Mouse (Mus musculus) monocyte, adult 5-6 weeks (primary cell): ENCODE measurements around the gene Zmym5. TPM values are rescaled to one million over a fixed set of nuclear protein-coding genes. Genes with fewer than 3 reads are reported as not detected.
"Not testable (repeated sequence)": the region's sequence is repeated elsewhere in the genome, so short reads cannot be mapped to it uniquely, and the experiment has no call there.

Experiments
- ATAC-seq: fragments of 153-309, 156-312 bp; replicated peaks from 2 replicates; pipeline ENCODE4 v1.8.0; 2017; ENCODE audit warnings: mild to moderate bottlenecking; ENCODE audit not compliant: low TSS enrichment, insufficient number of reproducible peaks, severe bottlenecking, poor library complexity, low FRiP score
- total RNA-seq: library from RNA; stranded (forward); fragments of 200-1000, 200-491, 200-594 nt; gene quantifications from 3 replicates; pipeline ENCODE4 v1.2.3, GENCODE M21; 2017

The Zmym5 gene
- total RNA-seq, 1 experiment from 2014 or later, result 44.7 TPM

DNA sequence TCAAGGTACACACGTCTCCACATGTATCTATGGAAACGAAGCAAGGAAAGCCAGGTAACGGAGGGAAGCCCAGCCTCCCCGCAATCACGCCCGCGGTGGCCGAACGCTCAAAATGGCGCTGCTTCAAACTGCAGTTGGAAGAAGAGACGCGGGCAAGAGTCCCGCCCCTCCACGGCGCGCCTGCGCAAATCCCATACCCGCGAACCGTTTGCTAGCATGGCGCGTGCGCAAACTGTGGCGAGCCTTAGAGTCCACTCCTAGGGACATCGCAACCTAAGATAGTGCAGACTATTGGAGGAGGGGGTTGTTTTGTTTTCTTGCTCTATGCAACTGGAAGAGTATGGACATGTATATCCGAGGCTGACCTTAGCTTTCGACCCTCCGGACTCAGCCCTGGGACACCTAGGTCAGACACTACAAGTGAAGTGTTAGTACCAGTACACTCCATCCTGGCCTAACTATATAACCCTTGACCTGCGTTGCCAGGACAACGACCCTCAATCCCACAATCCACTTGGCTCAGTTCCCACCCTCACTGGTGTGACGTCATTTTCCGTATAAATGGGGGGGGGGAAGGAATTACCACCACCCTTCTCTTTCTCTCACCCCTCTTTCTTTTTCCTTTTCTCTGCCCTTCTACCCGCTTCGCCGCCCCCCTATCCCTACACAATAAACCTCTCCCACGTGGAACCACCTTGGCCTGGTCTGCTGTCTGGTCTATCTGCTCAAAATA, 33.1 kb downstream of the Zmym5 start, which contains the start of gene Pspc1:
Pspc1 (minus strand) TSS at position 117 of the 733 bp plus-strand sequence.
- peak; percentile 91 for ATAC-seq

DNA sequence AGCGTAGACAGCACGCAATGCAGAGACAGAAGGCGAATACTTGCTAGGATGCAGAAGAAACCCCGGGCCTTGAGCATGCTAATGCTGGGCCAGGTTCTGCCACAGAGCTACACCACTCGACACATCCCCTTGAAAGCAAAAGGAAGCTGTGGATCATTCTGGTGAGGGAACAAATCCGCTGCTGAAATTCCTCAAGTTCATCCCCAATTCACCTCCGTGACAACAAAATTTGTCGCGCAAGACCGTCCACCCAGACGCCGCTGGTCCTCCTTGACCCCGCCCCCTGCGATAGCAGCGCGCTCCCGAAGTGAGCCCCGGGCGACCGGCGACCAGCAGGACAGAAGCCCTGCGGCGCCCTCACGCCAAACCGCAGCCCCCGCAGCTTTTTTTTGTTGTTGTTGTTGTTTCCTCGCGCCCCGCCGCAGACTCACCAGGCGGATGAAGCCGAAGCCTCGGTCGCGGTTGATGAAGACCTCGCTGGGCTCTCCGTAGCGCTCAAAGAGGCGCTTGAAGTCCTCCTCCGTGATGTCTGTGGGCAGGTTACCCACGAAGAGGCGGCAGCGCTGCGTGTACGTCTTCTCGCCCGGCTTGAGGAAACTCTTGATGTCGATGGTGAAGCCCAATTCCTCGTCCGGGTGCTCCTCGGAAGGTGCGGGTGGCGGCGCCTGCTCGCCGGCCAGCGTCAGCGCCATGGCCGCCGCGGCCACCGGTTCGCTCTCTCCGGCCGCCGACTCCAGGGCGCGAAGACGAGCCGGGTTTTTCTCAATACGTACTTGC, 34.0 kb downstream of the Zmym5 start:
- ATAC-seq, result peak; percentile 29; the same call in 1 of the 2 replicates

DNA sequence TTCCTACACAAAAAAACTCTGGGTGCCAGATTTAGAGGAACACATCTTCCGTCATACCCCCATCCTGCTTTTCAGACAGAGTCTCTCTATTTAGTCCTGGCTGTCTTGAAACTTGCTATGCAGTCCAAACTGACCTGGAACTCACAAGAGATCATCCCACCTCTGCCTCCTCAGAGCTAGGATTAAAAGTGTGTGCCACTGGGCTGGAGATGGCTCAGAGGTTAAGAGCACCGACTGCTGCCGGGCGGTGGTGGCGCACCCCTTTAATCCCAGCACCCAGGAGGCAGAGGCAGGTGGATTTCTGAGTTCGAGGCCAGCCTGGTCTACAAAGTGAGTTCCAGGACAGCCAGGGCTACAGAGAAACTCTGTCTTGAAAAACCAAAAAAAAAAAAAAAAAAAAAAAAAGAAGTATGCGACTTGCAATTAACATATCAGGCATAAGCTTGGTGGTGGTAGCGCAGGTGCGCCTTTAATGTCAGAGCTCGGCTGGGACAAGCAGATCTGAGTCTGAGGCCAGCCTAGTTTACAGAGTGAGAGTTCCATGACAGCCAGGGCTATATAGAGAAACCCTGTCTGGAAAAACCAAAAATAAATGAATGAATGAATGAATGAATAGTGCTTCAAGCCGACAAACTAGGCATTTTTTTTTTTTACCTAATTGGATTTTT, 34.8 kb downstream of the Zmym5 start:
- ATAC-seq, result no peak

DNA sequence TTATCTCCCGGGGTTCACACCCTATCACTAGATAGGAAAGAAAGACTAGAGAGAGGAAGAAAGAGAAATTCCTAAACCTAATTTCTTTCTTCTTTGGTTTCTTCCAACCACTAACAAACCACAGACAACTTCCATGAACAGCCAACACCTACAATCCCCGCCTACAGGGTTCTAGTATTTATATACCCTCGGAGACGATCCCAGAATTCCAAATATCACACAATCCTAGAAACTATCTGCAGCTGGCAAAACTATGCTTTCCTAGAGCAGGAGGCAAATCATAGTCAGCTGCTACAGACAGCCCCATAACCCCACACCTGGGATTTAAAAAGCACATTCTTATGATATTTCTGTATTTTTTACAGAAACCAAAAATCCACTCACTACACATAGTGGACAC, 36.1 kb downstream of the Zmym5 start:
- no peak for ATAC-seq

DNA sequence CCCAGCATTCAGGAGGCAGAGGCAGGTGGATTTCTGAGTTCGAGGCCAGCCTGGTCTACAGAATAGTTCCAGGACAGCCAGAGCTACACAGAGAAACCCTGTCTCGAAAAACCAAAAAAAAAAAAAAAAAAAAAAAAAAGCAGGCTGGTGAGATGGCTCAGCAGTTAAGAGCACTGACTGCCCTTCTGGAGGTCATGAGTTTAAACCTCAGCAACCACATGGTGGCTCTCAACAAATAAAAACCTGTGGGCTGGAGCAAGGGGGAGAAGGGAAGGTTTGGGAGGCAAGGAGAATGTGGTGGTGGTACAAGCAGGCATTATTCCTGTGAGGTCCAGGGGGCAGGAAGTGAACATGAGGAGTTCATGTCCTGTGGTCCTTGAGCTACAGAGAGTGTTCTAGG, 45.1 kb downstream of the Zmym5 start:
- ATAC-seq, result not testable (repeated sequence)

DNA sequence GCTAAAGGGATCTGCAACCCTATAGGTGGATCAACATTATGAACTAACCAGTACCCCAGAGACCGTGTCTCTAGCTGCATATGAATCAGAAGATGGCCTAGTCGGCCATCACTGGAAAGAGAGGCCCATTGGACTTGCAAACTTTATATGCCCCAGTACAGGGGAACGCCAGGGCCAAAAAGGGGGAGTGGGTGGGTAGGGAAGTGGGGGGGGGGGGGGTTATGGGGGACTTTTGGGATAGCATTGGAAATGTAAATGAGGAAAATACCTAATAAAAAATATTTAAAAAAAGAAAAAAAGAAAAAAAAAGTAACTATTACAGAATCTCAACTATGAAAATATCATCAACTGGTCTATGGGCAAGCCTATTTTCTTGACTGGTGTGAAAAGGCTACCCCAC, 46.4 kb downstream of the Zmym5 start:
- not testable (repeated sequence) for ATAC-seq

DNA sequence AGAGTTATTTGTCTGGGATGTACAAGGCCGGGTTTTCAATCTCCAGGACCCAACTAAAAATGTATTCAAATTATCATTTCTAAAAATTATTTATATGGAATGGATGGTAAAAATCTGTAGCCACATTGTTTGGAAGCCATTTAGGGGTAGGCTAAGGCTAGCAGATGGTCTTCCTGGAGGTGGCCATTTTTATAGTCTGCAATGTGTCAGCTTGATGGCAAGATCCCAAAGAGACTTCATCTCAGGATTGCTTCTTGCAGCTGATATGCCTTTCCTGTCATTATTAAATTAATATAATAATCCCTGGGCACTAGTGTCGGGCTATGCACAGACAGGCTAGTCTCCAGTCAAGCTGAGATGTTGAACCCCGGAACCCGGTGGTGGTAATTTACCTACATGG, 60.2 kb downstream of the Zmym5 start:
- ATAC-seq, result no peak

Other genes starting within 250 kb of the Zmym5 start
- 4.6 to 23.2 TPM (median 12.0 TPM) in 3 replicates for gene Cenpj, start 236.3 kb downstream of the Zmym5 start, total RNA-seq
- gene Parp4, start 236.1 kb downstream of the Zmym5 start, total RNA-seq, result 15.6 to 41.4 TPM (median 18.2 TPM) in 3 replicates
- gene Mphosph8, start 143.5 kb downstream of the Zmym5 start, total RNA-seq, result 20.5 to 54.0 TPM (median 23.9 TPM) in 3 replicates
- gene Pspc1, start 33.4 kb downstream of the Zmym5 start, total RNA-seq, result 62.4 to 138 TPM (median 119 TPM) in 3 replicates
- 59.4 to 75.0 TPM (median 70.7 TPM) in 3 replicates for gene Zmym2, start 74.9 kb upstream of the Zmym5 start, total RNA-seq
- gene Gja3, start 246.4 kb upstream of the Zmym5 start, total RNA-seq, result not detected in 3 replicates